Mouse (Mus musculus): ENCODE measurements around the gene Olfr904. TPM values are rescaled to one million over a fixed set of nuclear protein-coding genes. Genes with fewer than 3 reads are reported as not detected.
"Not testable (repeated sequence)": the region's sequence is repeated elsewhere in the genome, so short reads cannot be mapped to it uniquely, and the experiment has no call there.

The Olfr904 gene
- not detected in 2 replicates for polyA plus RNA-seq (2012; rRNA removed)

DNA sequence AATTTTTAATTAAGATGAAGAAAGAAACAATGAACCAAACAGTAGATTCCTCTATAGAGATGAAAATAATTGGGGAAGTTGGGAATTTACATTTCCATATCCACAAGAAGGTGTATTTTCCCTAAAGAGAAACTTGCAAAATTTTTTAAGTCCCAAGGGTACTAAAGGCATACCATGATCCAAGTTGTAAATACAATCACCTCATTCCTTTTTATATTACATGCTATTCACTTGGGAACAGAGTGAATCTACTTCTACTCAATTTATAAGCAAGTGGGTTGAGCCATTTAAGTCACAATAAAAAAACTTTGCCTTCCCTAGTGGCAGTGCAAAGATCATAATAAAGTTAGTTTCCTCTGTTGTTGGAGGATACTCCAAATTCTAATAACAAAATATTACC lies at the start of gene Olfr904:
Olfr904 (plus strand) TSS at position 301 of the 400 bp plus-strand sequence.
- no peak for DNase-seq (ENCODE audit: low read depth)
- TF ChIP-seq CTCF (IDR thresholded peaks at IDR 0.05; ENCODE audit: borderline replicate concordance, extremely low read depth, insufficient read depth, insufficient read length) (no peak), POLR2A (IDR thresholded peaks at IDR 0.05; ENCODE audit: borderline replicate concordance, extremely low read depth, insufficient read depth, insufficient read length, poor library complexity, severe bottlenecking) (no peak)

GRCm38 (mm10) chr9:38413502-38413901 lies 49.4 kb upstream of the Olfr904 start:
- not testable (repeated sequence) for DNase-seq (ENCODE audit: low read depth)

- DNase-seq (ENCODE audit: low read depth) = no peak
- no peak for TF ChIP-seq CTCF (IDR thresholded peaks at IDR 0.05; ENCODE audit: borderline replicate concordance, extremely low read depth, insufficient read depth, insufficient read length)
- no peak for TF ChIP-seq POLR2A (IDR thresholded peaks at IDR 0.05; ENCODE audit: borderline replicate concordance, extremely low read depth, insufficient read depth, insufficient read length, poor library complexity, severe bottlenecking)
These were observed 39.1 kb upstream of the Olfr904 start for GRCm38 (mm10) chr9:38423801-38424200.

DNA sequence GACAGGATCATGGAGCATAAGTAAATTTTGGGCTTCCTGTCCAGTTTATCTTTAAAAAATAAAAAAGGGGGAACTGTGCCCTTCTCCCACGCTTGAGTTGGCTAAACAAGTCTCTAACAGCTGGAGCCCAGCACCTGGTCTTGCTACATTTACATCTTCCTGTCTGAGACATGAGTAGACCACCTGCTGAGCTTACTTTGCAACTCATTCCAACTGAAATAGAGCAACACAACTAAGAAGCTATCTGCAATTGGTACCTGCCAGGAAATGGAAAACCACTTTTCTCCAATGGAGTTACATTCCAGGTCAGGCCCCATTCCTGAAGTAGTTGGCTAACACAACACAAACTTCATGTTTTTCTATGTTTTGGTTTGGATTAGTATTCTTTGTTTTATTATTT lies 35.9 kb upstream of the Olfr904 start:
- no peak for DNase-seq (ENCODE audit: low read depth)
- no peak for TF ChIP-seq CTCF (IDR thresholded peaks at IDR 0.05; ENCODE audit: borderline replicate concordance, extremely low read depth, insufficient read depth, insufficient read length)
- TF ChIP-seq POLR2A (IDR thresholded peaks at IDR 0.05; ENCODE audit: borderline replicate concordance, extremely low read depth, insufficient read depth, insufficient read length, poor library complexity, severe bottlenecking) = no peak

- DNase-seq (ENCODE audit: low read depth) = no peak
- TF ChIP-seq CTCF (IDR thresholded peaks at IDR 0.05; ENCODE audit: borderline replicate concordance, extremely low read depth, insufficient read depth, insufficient read length) (no peak), POLR2A (IDR thresholded peaks at IDR 0.05; ENCODE audit: borderline replicate concordance, extremely low read depth, insufficient read depth, insufficient read length, poor library complexity, severe bottlenecking) (no peak)
These were observed 33.8 kb upstream of the Olfr904 start, which contains the start of gene Olfr901 for GRCm38 (mm10) chr9:38429155-38429554. Gene Olfr901 (plus strand): TSS chr9:38429455.

DNA sequence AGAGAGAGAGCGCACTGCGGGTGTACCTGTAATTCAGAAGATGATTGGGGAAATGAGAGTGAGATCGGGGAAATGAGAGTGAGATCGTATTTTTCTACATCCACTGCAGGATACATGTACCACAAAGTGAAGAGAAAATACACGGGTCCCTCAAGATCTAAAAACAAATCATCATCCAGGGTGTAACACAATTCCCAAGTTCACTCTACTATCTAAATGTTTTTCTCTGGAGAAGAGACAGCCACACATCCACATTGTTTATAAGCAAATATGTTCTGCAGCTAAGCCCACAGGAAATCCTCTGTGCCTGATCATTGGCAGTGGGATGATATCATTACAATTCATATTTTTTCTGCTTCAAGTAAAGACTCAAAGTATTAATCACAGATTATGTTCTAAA lies 15.6 kb upstream of the Olfr904 start, which contains the start of gene Olfr902:
Olfr902 (plus strand) TSS at position 301 of the 400 bp plus-strand sequence.
- TF ChIP-seq POLR2A (IDR thresholded peaks at IDR 0.05; ENCODE audit: borderline replicate concordance, extremely low read depth, insufficient read depth, insufficient read length, poor library complexity, severe bottlenecking) (no peak), CTCF (IDR thresholded peaks at IDR 0.05; ENCODE audit: borderline replicate concordance, extremely low read depth, insufficient read depth, insufficient read length) (no peak)
- DNase-seq (ENCODE audit: low read depth) = no peak

GRCm38 (mm10) chr9:38470807-38471206 lies 7.9 kb downstream of the Olfr904 start, which contains the start of gene Olfr905:
Gene Olfr905 (plus strand): TSS chr9:38471107.
- DNase-seq (ENCODE audit: low read depth) = no peak
- TF ChIP-seq CTCF (IDR thresholded peaks at IDR 0.05; ENCODE audit: borderline replicate concordance, extremely low read depth, insufficient read depth, insufficient read length) (no peak), POLR2A (IDR thresholded peaks at IDR 0.05; ENCODE audit: borderline replicate concordance, extremely low read depth, insufficient read depth, insufficient read length, poor library complexity, severe bottlenecking) (no peak)

DNA sequence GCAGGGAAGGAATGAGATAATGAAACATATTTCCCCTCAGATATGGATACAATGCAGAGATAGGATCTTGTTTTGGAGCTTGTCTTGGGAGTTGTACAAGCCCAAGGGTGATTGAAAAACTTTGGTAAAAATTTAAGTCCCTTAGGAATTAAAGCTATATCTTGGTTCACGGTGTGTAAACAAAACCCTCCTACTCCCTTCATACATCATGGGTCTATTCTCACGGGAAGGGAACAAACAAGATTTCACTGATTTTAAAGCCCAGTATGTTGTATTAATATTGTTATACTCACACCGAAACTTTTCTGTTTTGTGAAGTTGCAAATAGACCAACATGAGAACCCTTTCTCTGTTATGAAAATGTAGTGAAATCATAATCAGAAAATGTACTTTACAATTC lies 23.8 kb downstream of the Olfr904 start, which contains the start of gene Olfr906:
Olfr906 (plus strand) TSS at position 301 of the 400 bp plus-strand sequence.
- DNase-seq (ENCODE audit: low read depth) = no peak

DNA sequence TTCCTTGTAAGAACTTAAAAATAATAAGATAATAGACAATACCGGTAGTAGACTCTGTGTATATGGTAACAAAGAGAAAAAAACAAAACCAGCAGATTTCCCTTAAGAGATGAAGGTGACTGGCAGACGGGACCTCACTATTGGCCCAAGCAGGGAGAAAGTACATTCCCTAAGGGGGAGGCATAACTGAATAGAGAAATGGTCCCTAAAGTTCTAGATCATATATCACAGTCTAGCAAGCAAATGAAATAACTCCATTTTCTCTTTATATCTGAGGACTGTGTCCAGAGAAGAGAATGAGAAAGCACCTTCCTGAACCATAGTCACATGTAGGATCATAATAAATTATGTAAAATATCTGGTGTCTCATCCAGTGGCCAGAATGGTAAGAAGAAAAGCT lies 32.6 kb downstream of the Olfr904 start, which contains the start of gene Olfr907:
Olfr907 (plus strand) TSS at position 301 of the 400 bp plus-strand sequence.
- TF ChIP-seq POLR2A (IDR thresholded peaks at IDR 0.05; ENCODE audit: borderline replicate concordance, extremely low read depth, insufficient read depth, insufficient read length, poor library complexity, severe bottlenecking) (no peak), CTCF (IDR thresholded peaks at IDR 0.05; ENCODE audit: borderline replicate concordance, extremely low read depth, insufficient read depth, insufficient read length) (no peak)
- no peak for DNase-seq (ENCODE audit: low read depth)

More for the DNA sequence above, 23.8 kb downstream of the Olfr904 start, which contains the start of gene Olfr906:
- no peak for TF ChIP-seq CTCF (IDR thresholded peaks at IDR 0.05; ENCODE audit: borderline replicate concordance, extremely low read depth, insufficient read depth, insufficient read length)
- no peak for TF ChIP-seq POLR2A (IDR thresholded peaks at IDR 0.05; ENCODE audit: borderline replicate concordance, extremely low read depth, insufficient read depth, insufficient read length, poor library complexity, severe bottlenecking)

DNA sequence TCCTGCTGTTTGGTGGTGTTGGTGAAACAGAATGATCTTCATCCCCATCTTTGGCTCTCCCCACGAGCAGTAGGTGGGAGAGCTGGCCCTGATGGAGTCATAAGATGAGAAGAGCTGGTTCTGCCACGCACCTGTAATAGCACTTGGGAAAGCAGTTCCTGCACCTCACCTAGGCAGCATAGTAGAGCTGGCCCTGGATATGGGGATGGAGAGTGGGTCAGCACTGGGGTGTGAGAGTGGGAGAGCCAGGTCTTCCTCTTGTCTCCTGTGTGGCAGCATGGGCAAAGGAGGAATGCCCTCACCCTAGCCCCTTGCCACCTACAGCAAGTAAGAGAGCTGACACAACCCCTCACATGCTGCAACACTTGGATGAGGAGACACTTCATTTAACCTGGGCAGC lies 49.4 kb downstream of the Olfr904 start:
- no peak for DNase-seq (ENCODE audit: low read depth)
- TF ChIP-seq CTCF (IDR thresholded peaks at IDR 0.05; ENCODE audit: borderline replicate concordance, extremely low read depth, insufficient read depth, insufficient read length) (no peak), POLR2A (IDR thresholded peaks at IDR 0.05; ENCODE audit: borderline replicate concordance, extremely low read depth, insufficient read depth, insufficient read length, poor library complexity, severe bottlenecking) (no peak)

Other genes starting within 250 kb of the Olfr904 start
- gene Olfr894, start 245.1 kb upstream of the Olfr904 start, polyA plus RNA-seq (2012; rRNA removed) = not detected in 2 replicates
- gene Olfr143, start 210.4 kb upstream of the Olfr904 start, polyA plus RNA-seq (2012; rRNA removed) = not detected in 2 replicates
- gene Olfr895, start 195.3 kb upstream of the Olfr904 start, polyA plus RNA-seq (2012; rRNA removed) = not detected in 2 replicates
- gene Olfr896-ps1, start 172.0 kb upstream of the Olfr904 start, polyA plus RNA-seq (2012; rRNA removed) = not detected in 2 replicates
- not detected in 2 replicates for gene Olfr25, start 134.1 kb upstream of the Olfr904 start, polyA plus RNA-seq (2012; rRNA removed)
- gene Olfr898, start 114.7 kb upstream of the Olfr904 start, polyA plus RNA-seq (2012; rRNA removed) = not detected in 2 replicates
- gene Olfr250, start 96.2 kb upstream of the Olfr904 start, polyA plus RNA-seq (2012; rRNA removed) = not detected in 2 replicates
- gene Olfr251, start 86.1 kb upstream of the Olfr904 start, polyA plus RNA-seq (2012; rRNA removed) = not detected in 2 replicates
- not detected in 2 replicates for gene Olfr147, start 61.4 kb upstream of the Olfr904 start, polyA plus RNA-seq (2012; rRNA removed)
- not detected in 2 replicates for gene Olfr901, start 33.7 kb upstream of the Olfr904 start, polyA plus RNA-seq (2012; rRNA removed)
- not detected in 2 replicates for gene Olfr902, start 15.5 kb upstream of the Olfr904 start, polyA plus RNA-seq (2012; rRNA removed)
- not detected in 2 replicates for gene Olfr905, start 8.0 kb downstream of the Olfr904 start, polyA plus RNA-seq (2012; rRNA removed)
- gene Olfr906, start 23.9 kb downstream of the Olfr904 start, polyA plus RNA-seq (2012; rRNA removed) = not detected in 2 replicates
- not detected in 2 replicates for gene Olfr907, start 32.7 kb downstream of the Olfr904 start, polyA plus RNA-seq (2012; rRNA removed)
- gene Olfr911-ps1, start 58.4 kb downstream of the Olfr904 start, polyA plus RNA-seq (2012; rRNA removed) = not detected in 2 replicates
- gene Olfr910, start 74.7 kb downstream of the Olfr904 start, polyA plus RNA-seq (2012; rRNA removed) = not detected in 2 replicates
- 0.01 TPM in 1 of 2 replicates, not detected in the other for gene Olfr912, start 117.0 kb downstream of the Olfr904 start, polyA plus RNA-seq (2012; rRNA removed)
- gene Olfr913, start 129.6 kb downstream of the Olfr904 start, polyA plus RNA-seq (2012; rRNA removed) = not detected in 2 replicates
- gene Olfr914, start 142.0 kb downstream of the Olfr904 start, polyA plus RNA-seq (2012; rRNA removed) = not detected in 2 replicates
- gene Olfr916, start 196.7 kb downstream of the Olfr904 start, polyA plus RNA-seq (2012; rRNA removed) = not detected in 2 replicates
- gene Olfr917, start 202.7 kb downstream of the Olfr904 start, polyA plus RNA-seq (2012; rRNA removed) = not detected in 2 replicates
- not detected in 2 replicates for gene Olfr918, start 211.5 kb downstream of the Olfr904 start, polyA plus RNA-seq (2012; rRNA removed)
- gene Olfr919, start 240.5 kb downstream of the Olfr904 start, polyA plus RNA-seq (2012; rRNA removed) = not detected in 2 replicates

Data from brain, embryonic 14.5 days (tissue).